Mouse (Mus musculus): ENCODE data around the gene Pcgf5. TPM values are rescaled to one million over a fixed set of nuclear protein-coding genes. Genes with fewer than 3 reads are reported as not detected.

Pcgf5 gene
- total and polyA plus RNA-seq, 2 experiments from 2014 or later, result 7.6 to 8.5 TPM

- Histone ChIP-seq H3K36me3 (ENCODE audit: insufficient read depth, low read length) (no peaks in the 10 kb centered on the region), H3K27ac (no peak overlapping the region), H3K4me3 (ENCODE audit: low read length) (no peak overlapping the region), H3K4me2 (ENCODE audit: low read depth, low read length) (no peak overlapping the region), H3K9me3 (ENCODE audit: low read length) (no peaks in the 10 kb centered on the region), H3K27me3 (ENCODE audit: insufficient read depth, low read length) (no peaks in the 10 kb centered on the region), H3K4me1 (ENCODE audit: insufficient read depth, low read length) (no peaks in the 10 kb centered on the region), H3K9ac (replicated peaks; ENCODE audit: low read length) (no peak overlapping the region)
- DNase-seq (ENCODE audit: low spot score) (no peak), ATAC-seq (no peak)
- TF ChIP-seq CTCF (IDR thresholded peaks at IDR 0.05; ENCODE audit: low read depth), result no peak
- 87% methylated on average over 5 of the region's 5 CpGs for WGBS
These were observed 35.9 kb downstream of the Pcgf5 start for GRCm38 (mm10) chr19:36383977-36384376.

- DNase-seq (ENCODE audit: low spot score) (no peak), ATAC-seq (no peak)
- no peaks in the 10 kb centered on the region for H3K9me3 ChIP-seq (ENCODE audit: low read length)
- no peak for TF ChIP-seq CTCF (IDR thresholded peaks at IDR 0.05; ENCODE audit: low read depth)
- no peaks in the 10 kb centered on the region for H3K36me3 ChIP-seq (ENCODE audit: insufficient read depth, low read length)
- H3K27ac ChIP-seq, result no peak overlapping the region
- no peak overlapping the region for H3K4me2 ChIP-seq (ENCODE audit: low read depth, low read length)
- H3K4me1 ChIP-seq (ENCODE audit: insufficient read depth, low read length), result no peaks in the 10 kb centered on the region
- no peak overlapping the region for H3K4me3 ChIP-seq (ENCODE audit: low read length)
- 21% methylated on average over 2 of the region's 2 CpGs for WGBS
- H3K9ac ChIP-seq (replicated peaks; ENCODE audit: low read length), result no peak overlapping the region
- H3K27me3 ChIP-seq (ENCODE audit: insufficient read depth, low read length), result no peaks in the 10 kb centered on the region
These were observed 36.3 kb downstream of the Pcgf5 start for GRCm38 (mm10) chr19:36384426-36384825.

- Histone ChIP-seq H3K36me3 (ENCODE audit: insufficient read depth, low read length) (no peaks in the 10 kb centered on the region), H3K9me3 (ENCODE audit: low read length) (no peaks in the 10 kb centered on the region), H3K4me2 (ENCODE audit: low read depth, low read length) (no peak overlapping the region), H3K4me3 (ENCODE audit: low read length) (no peak overlapping the region), H3K4me1 (ENCODE audit: insufficient read depth, low read length) (no peaks in the 10 kb centered on the region), H3K9ac (replicated peaks; ENCODE audit: low read length) (no peak overlapping the region), H3K27me3 (ENCODE audit: insufficient read depth, low read length) (no peaks in the 10 kb centered on the region), H3K27ac (no peak overlapping the region)
- ATAC-seq (peak; percentile 78), DNase-seq (ENCODE audit: low spot score) (peak; percentile 68)
- TF ChIP-seq CTCF (IDR thresholded peaks at IDR 0.05; ENCODE audit: low read depth), result no peak
- 67% methylated on average over 5 of the region's 5 CpGs for WGBS
These were observed 40.4 kb downstream of the Pcgf5 start for GRCm38 (mm10) chr19:36388502-36388901.

GRCm38 (mm10) chr19:36390714-36391113 lies 42.6 kb downstream of the Pcgf5 start:
- Histone ChIP-seq H3K27me3 (ENCODE audit: insufficient read depth, low read length) (no peaks in the 10 kb centered on the region), H3K9ac (replicated peaks; ENCODE audit: low read length) (no peak overlapping the region), H3K36me3 (ENCODE audit: insufficient read depth, low read length) (no peaks in the 10 kb centered on the region), H3K4me3 (ENCODE audit: low read length) (no peak overlapping the region), H3K4me2 (ENCODE audit: low read depth, low read length) (no peak overlapping the region), H3K4me1 (ENCODE audit: insufficient read depth, low read length) (no peaks in the 10 kb centered on the region), H3K9me3 (ENCODE audit: low read length) (no peaks in the 10 kb centered on the region), H3K27ac (no peak overlapping the region)
- no peak for TF ChIP-seq CTCF (IDR thresholded peaks at IDR 0.05; ENCODE audit: low read depth)
- ATAC-seq (no peak), DNase-seq (ENCODE audit: low spot score) (no peak)
- WGBS, result 84% methylated on average over 1 of the region's 1 CpGs

- Histone ChIP-seq H3K36me3 (ENCODE audit: insufficient read depth, low read length) (no peaks in the 10 kb centered on the region), H3K27ac (no peak overlapping the region), H3K4me2 (ENCODE audit: low read depth, low read length) (no peak overlapping the region), H3K9ac (replicated peaks; ENCODE audit: low read length) (no peak overlapping the region), H3K4me3 (ENCODE audit: low read length) (no peak overlapping the region), H3K27me3 (ENCODE audit: insufficient read depth, low read length) (no peaks in the 10 kb centered on the region), H3K9me3 (ENCODE audit: low read length) (no peaks in the 10 kb centered on the region), H3K4me1 (ENCODE audit: insufficient read depth, low read length) (no peaks in the 10 kb centered on the region)
- DNase-seq (ENCODE audit: low spot score) (no peak), ATAC-seq (no peak)
- TF ChIP-seq CTCF (IDR thresholded peaks at IDR 0.05; ENCODE audit: low read depth), result no peak
- 82% methylated on average over 3 of the region's 3 CpGs for WGBS
These were observed 50.4 kb downstream of the Pcgf5 start for GRCm38 (mm10) chr19:36398500-36398899.

- Histone ChIP-seq H3K36me3 (ENCODE audit: insufficient read depth, low read length) (no peaks in the 10 kb centered on the region), H3K4me3 (ENCODE audit: low read length) (no peak overlapping the region), H3K9me3 (ENCODE audit: low read length) (no peaks in the 10 kb centered on the region), H3K9ac (replicated peaks; ENCODE audit: low read length) (no peak overlapping the region), H3K4me2 (ENCODE audit: low read depth, low read length) (no peak overlapping the region), H3K27ac (no peak overlapping the region), H3K4me1 (ENCODE audit: insufficient read depth, low read length) (no peaks in the 10 kb centered on the region; the same call in 1 of the 2 replicates), H3K27me3 (ENCODE audit: insufficient read depth, low read length) (no peaks in the 10 kb centered on the region)
- no peak for TF ChIP-seq CTCF (IDR thresholded peaks at IDR 0.05; ENCODE audit: low read depth)
- ATAC-seq (no peak), DNase-seq (ENCODE audit: low spot score) (no peak)
- WGBS, result 64% methylated on average over 10 of the region's 10 CpGs
These were observed 60.4 kb downstream of the Pcgf5 start for GRCm38 (mm10) chr19:36408352-36409100.

- ATAC-seq, result peak; percentile 97
- H3K4me3 ChIP-seq (ENCODE audit: low read length), result peak overlapping the region; percentile 84
- under 1% methylated on average over 47 of the region's 53 CpGs for WGBS
- TF ChIP-seq CTCF (IDR thresholded peaks at IDR 0.05; ENCODE audit: low read depth), result no peak
- no peaks in the 10 kb centered on the region for H3K9me3 ChIP-seq (ENCODE audit: low read length)
- H3K27ac ChIP-seq, result peak overlapping the region; percentile 65; the same call in 1 of the 2 replicates
- H3K27me3 ChIP-seq (ENCODE audit: insufficient read depth, low read length), result no peaks in the 10 kb centered on the region
- peak overlapping the region; percentile 91 for H3K4me2 ChIP-seq (ENCODE audit: low read depth, low read length)
- no peaks in the 10 kb centered on the region for H3K36me3 ChIP-seq (ENCODE audit: insufficient read depth, low read length)
- DNase-seq (ENCODE audit: low spot score), result peak; percentile 86
- H3K9ac ChIP-seq (replicated peaks; ENCODE audit: low read length), result peak overlapping the region; percentile 67
- H3K4me1 ChIP-seq (ENCODE audit: insufficient read depth, low read length), result no peaks in the 10 kb centered on the region; the same call in 1 of the 2 replicates
These were observed 61.3 kb downstream of the Pcgf5 start for GRCm38 (mm10) chr19:36409280-36409860.

All from hindbrain, postnatal 0 days (tissue).